Mouse (Mus musculus) cortical plate, adult 2 months (tissue): Measurements from ENCODE around the gene Cars. TPM values are rescaled to one million over a fixed set of nuclear protein-coding genes. Genes with fewer than 3 reads are reported as not detected.
A peak's percentile ranks its signal among the peaks of the same experiment; 100 is the strongest.
"Not testable (repeated sequence)": the region's sequence is repeated elsewhere in the genome, so short reads cannot be mapped to it uniquely, and the experiment has no call there.

Experiments
- H3K27ac ChIP-seq: fragments of 200-500 bp; 2 replicates; pipeline ENCODE4 v1.5.1; 2012; ENCODE audit warnings: low read length, control low read depth, inconsistent platforms; ENCODE audit not compliant: insufficient read depth
- H3K4me1 ChIP-seq: fragments of 200-500 bp; 2 replicates; pipeline ENCODE4 v1.6.1; 2011; ENCODE audit warnings: low read length; ENCODE audit not compliant: control insufficient read depth, insufficient read depth
- H3K4me3 ChIP-seq: fragments of 200-500 bp; 2 replicates; pipeline ENCODE4 v1.5.1; 2011; ENCODE audit warnings: mild to moderate bottlenecking, low read length, control low read depth; ENCODE audit not compliant: insufficient read depth
- CTCF ChIP-seq: fragments of 200-500 bp; IDR thresholded peaks from 2 replicates; pipeline ENCODE4 v1.5.1; 2011; ENCODE audit warnings: mild to moderate bottlenecking, control low read depth, low read length; ENCODE audit not compliant: insufficient read depth; ENCODE audit errors: extremely low read depth
- POLR2A ChIP-seq: fragments of 200-500 bp; IDR thresholded peaks from 2 replicates; pipeline ENCODE4 v1.6.1; 2011; ENCODE audit warnings: mild to moderate bottlenecking, low read length, control low read depth; ENCODE audit not compliant: insufficient read depth; ENCODE audit errors: extremely low read depth
- polyA plus RNA-seq: library from polyadenylated mRNA; depleted of rRNA; stranded (reverse); fragments of >200 nt; gene quantifications from 2 replicates; pipeline ENCODE4 v1.2.3, GENCODE M21; 2012; rRNA removed

Cars gene
- polyA plus RNA-seq, result 48.3 and 49.8 TPM in 2 replicates

GRCm38 (mm10) chr7:143599428-143600230, at the start of gene Cars:
TSS of gene Cars (minus strand) at chr7:143600090.
- Histone ChIP-seq H3K4me3 (peak within 1 kb of the TSS; percentile 97), H3K27ac (0 out of 2 replicates have a peak within 1 kb of the TSS, but pooled peaks have one; percentile 18), H3K4me1 (peaks cover 3% of the 10 kb centered on the region; the same call in 1 of the 2 replicates)
- TF ChIP-seq POLR2A, result peak; percentile 71; the same call in 1 of the 2 replicates
- TF ChIP-seq CTCF, result no peak

GRCm38 (mm10) chr7:143649034-143649768, 49.3 kb upstream of the Cars start, which contains the start of gene Tnfrsf22:
TSS of gene Tnfrsf22 (minus strand) at chr7:143649661.
- H3K27ac ChIP-seq, result no peak within 1 kb of the TSS
- H3K4me3 ChIP-seq, result peak within 1 kb of the TSS; percentile 43
- peak; percentile 30; the same call in 1 of the 2 replicates for TF ChIP-seq POLR2A
- TF ChIP-seq CTCF, result no peak
- no peaks in the 10 kb centered on the region for H3K4me1 ChIP-seq

DNA sequence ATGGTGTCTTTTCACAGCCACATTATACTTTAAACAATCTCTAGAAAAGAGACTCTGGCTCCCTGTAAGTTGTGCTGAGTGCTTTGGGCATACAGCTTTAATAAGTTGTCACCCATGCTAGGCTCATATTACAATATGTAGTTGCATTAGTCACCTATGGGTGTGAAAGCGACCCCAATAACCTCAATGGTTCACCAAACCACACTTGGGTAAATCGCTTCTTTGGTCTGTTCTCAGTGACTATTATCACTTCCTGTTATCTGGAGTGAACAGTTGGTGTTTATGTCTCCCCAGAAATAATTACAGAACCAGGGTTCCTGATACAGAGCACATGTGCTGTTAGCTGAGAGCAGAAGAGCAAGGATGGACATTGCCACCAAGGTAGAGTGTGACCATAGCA, 44.1 kb upstream of the Cars start:
- not testable (repeated sequence) for H3K27ac ChIP-seq, H3K4me1 ChIP-seq, H3K4me3 ChIP-seq

DNA sequence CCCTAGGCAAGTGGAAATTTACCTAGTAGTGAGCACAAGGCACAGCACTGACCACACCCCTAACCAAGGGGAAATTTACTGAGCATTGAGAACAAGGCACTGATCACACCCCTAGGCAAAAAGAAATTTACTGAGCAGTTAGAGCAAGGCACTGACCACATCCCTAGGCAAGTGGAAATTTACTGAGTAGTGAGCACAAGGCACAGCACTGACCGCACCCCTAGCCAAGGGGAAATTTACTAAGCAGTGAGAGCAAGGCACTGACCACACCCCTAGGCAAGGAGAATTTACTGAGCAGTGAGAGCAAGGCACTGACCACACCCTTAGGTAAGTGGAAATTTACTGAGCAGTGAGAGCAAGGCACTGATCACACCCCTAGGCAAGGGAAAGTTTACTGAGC, 36.8 kb upstream of the Cars start:
- TF ChIP-seq CTCF (no peak), POLR2A (no peak)
- Histone ChIP-seq H3K4me1 (no peaks in the 10 kb centered on the region), H3K4me3 (no peak overlapping the region), H3K27ac (no peak overlapping the region)

- H3K4me1 ChIP-seq, result no peaks in the 10 kb centered on the region
- H3K4me3 ChIP-seq, result no peak overlapping the region
- TF ChIP-seq POLR2A (no peak), CTCF (no peak)
- H3K27ac ChIP-seq, result no peak overlapping the region
Observed at GRCm38 (mm10) chr7:143631503-143631902, 31.6 kb upstream of the Cars start.

- Histone ChIP-seq H3K4me1 (no peaks in the 10 kb centered on the region), H3K27ac (no peak overlapping the region), H3K4me3 (no peak overlapping the region)
- TF ChIP-seq CTCF (no peak), POLR2A (no peak)
Observed at GRCm38 (mm10) chr7:143629501-143629900, 29.6 kb upstream of the Cars start.

GRCm38 (mm10) chr7:143628540-143628939, 28.6 kb upstream of the Cars start, which contains the start of gene Tnfrsf26:
TSS of gene Tnfrsf26 (minus strand) at chr7:143628722.
- TF ChIP-seq POLR2A (no peak), CTCF (no peak)
- Histone ChIP-seq H3K27ac (no peak within 1 kb of the TSS), H3K4me1 (no peaks in the 10 kb centered on the region), H3K4me3 (no peak within 1 kb of the TSS)

- TF ChIP-seq CTCF (no peak), POLR2A (no peak)
- H3K27ac ChIP-seq, result no peak overlapping the region
- no peaks in the 10 kb centered on the region for H3K4me1 ChIP-seq
- no peak overlapping the region for H3K4me3 ChIP-seq
Observed at GRCm38 (mm10) chr7:143627555-143628286, 27.8 kb upstream of the Cars start.

DNA sequence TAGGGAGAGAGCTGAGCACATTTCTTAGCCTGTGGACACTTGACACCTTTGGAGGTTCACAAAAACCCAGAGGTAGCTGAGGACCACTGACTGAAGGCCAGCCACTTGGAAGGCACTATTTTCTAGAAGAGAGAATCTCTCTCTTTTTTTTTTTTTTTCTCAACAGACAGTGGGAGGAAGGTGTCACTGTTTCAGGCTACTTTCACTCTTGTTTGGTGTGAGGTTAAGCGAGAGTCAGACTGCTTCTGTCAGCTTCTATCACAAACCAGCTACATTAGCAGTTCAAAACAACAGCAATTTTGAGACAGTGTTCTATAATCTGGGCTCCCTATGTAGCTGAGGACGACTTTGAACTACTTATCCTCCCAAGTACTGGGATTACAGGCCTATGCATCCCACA, 26.3 kb upstream of the Cars start:
- H3K27ac ChIP-seq, result no peak overlapping the region
- no peak for TF ChIP-seq CTCF
- no peak for TF ChIP-seq POLR2A
- H3K4me1 ChIP-seq, result no peaks in the 10 kb centered on the region
- no peak overlapping the region for H3K4me3 ChIP-seq
